Mouse (Mus musculus) myocyte (in vitro differentiated cells): ENCODE data around the gene Plin1.

ENCODE experiments used
- E2F4 ChIP-seq: IDR thresholded peaks from one replicate; pipeline ENCODE4 v1.6.1; 2011; ENCODE audit warnings: mild to moderate bottlenecking, control low read depth, moderate library complexity; ENCODE audit not compliant: insufficient read depth
- MAX ChIP-seq: IDR thresholded peaks from one replicate; pipeline ENCODE4 v1.6.1; 2011; ENCODE audit warnings: low read depth, mild to moderate bottlenecking, control low read depth
- MYOD1 ChIP-seq, 3 experiments: IDR thresholded peaks; one replicate each; pipeline ENCODE4 v1.6.1; 2011; ENCODE audit warnings: control low read depth in 2 of 3, low read depth in 2 of 3, mild to moderate bottlenecking in 2 of 3, moderate library complexity in 1 of 3; ENCODE audit not compliant: insufficient read length in 2 of 3, control insufficient read depth in 1 of 3
- POLR2A ChIP-seq: IDR thresholded peaks from one replicate; pipeline ENCODE4 v1.6.1; 2011; ENCODE audit warnings: low read depth, mild to moderate bottlenecking, control low read depth, moderate library complexity; ENCODE audit not compliant: insufficient read length
- REST ChIP-seq: IDR thresholded peaks from one replicate; pipeline ENCODE4 v1.6.1; 2011; ENCODE audit warnings: mild to moderate bottlenecking, control low read depth, moderate library complexity; ENCODE audit not compliant: insufficient read depth, insufficient read length
- TCF12 ChIP-seq: IDR thresholded peaks from one replicate; pipeline ENCODE4 v1.6.1; 2011; ENCODE audit warnings: mild to moderate bottlenecking, control low read depth; ENCODE audit not compliant: poor library complexity, insufficient read depth, severe bottlenecking
- TCF3 ChIP-seq: IDR thresholded peaks from one replicate; pipeline ENCODE4 v1.6.1; 2011; ENCODE audit warnings: low read depth, control low read depth; ENCODE audit not compliant: insufficient read length
- USF1 ChIP-seq: IDR thresholded peaks from one replicate; pipeline ENCODE4 v1.6.1; 2011; ENCODE audit warnings: low read depth, mild to moderate bottlenecking, control low read depth, moderate library complexity

DNA sequence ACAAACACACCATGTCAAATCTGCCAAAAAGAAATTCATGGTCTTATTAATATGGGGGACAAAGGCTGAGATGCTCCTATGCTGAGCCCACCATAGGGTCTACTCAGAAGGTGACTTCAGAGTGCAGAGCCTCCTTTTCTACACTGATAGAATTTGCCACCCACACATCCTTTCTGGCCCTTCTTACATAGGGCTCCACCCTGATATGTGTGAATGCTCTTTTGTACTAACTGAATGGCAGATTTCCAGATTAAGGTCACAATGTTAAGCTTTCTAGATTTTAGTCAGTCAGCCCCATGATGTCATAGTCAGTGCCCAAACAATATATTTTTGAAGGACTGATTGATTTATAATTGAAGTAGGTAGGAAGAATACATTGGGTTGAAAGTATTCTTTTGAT lies 27.1 kb upstream of the Plin1 start:
- no peak for TF ChIP-seq POLR2A
- no peak for TF ChIP-seq TCF12
- no peak for TF ChIP-seq MYOD1 (IDR thresholded peaks at IDR 0.05; ENCODE audit: control insufficient read depth in 1 of 3, insufficient read length in 2 of 3, low read depth in 2 of 3)
- TF ChIP-seq USF1 = no peak
- TF ChIP-seq MAX = no peak
- TF ChIP-seq E2F4 = no peak
- TF ChIP-seq REST = no peak
- no peak for TF ChIP-seq TCF3
